Mouse (Mus musculus) spleen, adult 2 months (tissue): Measurements from ENCODE around the gene Tmem139. TPM values are rescaled to one million over a fixed set of nuclear protein-coding genes. Genes with fewer than 3 reads are reported as not detected.

Source experiments
- DNase-seq, 2 experiments: peaks; one replicate each; pipeline versions ENCODE4 v3.0.0 to v3.0.0-alpha.2; 2012 to 2021; ENCODE audit warnings: low spot score in 2 of 2, low read depth in 1 of 2
- H3K27ac ChIP-seq: fragments of 200-500 bp; 2 replicates; pipeline ENCODE4 v1.5.1; 2012; ENCODE audit warnings: low read length, inconsistent platforms; ENCODE audit not compliant: insufficient read depth
- H3K27me3 ChIP-seq: fragments of 200-500 bp; 2 replicates; pipeline ENCODE4 v1.6.1; 2012; ENCODE audit warnings: mild to moderate bottlenecking, moderate library complexity, low read length, inconsistent platforms; ENCODE audit not compliant: control insufficient read depth, insufficient read depth
- H3K36me3 ChIP-seq: fragments of 200-500 bp; 2 replicates; pipeline ENCODE4 v1.6.1; 2012; ENCODE audit warnings: mild to moderate bottlenecking, low read length, inconsistent platforms; ENCODE audit not compliant: control insufficient read depth, insufficient read depth
- H3K4me1 ChIP-seq: fragments of 200-500 bp; 2 replicates; pipeline ENCODE4 v1.6.1; 2011; ENCODE audit warnings: inconsistent platforms; ENCODE audit not compliant: control insufficient read depth, insufficient read depth, insufficient read length
- H3K4me3 ChIP-seq: fragments of 200-500 bp; 2 replicates; pipeline ENCODE4 v1.5.1; 2011; ENCODE audit warnings: mild to moderate bottlenecking, inconsistent platforms; ENCODE audit not compliant: insufficient read depth, insufficient read length; ENCODE audit errors: extremely low read depth
- CTCF ChIP-seq: fragments of 200-500 bp; IDR thresholded peaks from 2 replicates; pipeline ENCODE4 v1.5.1; 2011; ENCODE audit warnings: mild to moderate bottlenecking, inconsistent platforms; ENCODE audit not compliant: insufficient read depth, insufficient read length, insufficient replicate concordance; ENCODE audit errors: extremely low read depth
- POLR2A ChIP-seq: fragments of 200-500 bp; IDR thresholded peaks from 2 replicates; pipeline ENCODE4 v1.6.1; 2011; ENCODE audit warnings: low read depth, low read length, inconsistent platforms
- WGBS: fragments of 180-500 bp; shearing (Covaris S2); methylation state at CpG from one replicate; pipeline ENCODE4 v1.1.7; 2018; 5-methylcytosine and 5-hydroxymethylcytosine counted together
- polyA plus RNA-seq: library from polyadenylated mRNA; depleted of rRNA; stranded (reverse); fragments of >200 nt; gene quantifications from 2 replicates; pipeline ENCODE4 v1.2.3, GENCODE M21; 2012

Gene Tmem139
- polyA plus RNA-seq, 1 experiment = not detected

- Histone ChIP-seq H3K36me3 (no peaks in the 10 kb centered on the region), H3K4me1 (no peaks in the 10 kb centered on the region), H3K4me3 (no peak overlapping the region), H3K27ac (no peak overlapping the region), H3K27me3 (peaks cover 2% of the 10 kb centered on the region; the same call in 1 of the 2 replicates)
- 83% methylated on average over 6 of the region's 6 CpGs for WGBS
- no peak for DNase-seq
- TF ChIP-seq POLR2A (no peak), CTCF (no peak)
Observed at GRCm38 (mm10) chr6:42237276-42237805, 24.4 kb upstream of the Tmem139 start.

GRCm38 (mm10) chr6:42241311-42242045 lies 20.3 kb upstream of the Tmem139 start:
- Histone ChIP-seq H3K27me3 (peaks cover 2% of the 10 kb centered on the region; the same call in 1 of the 2 replicates), H3K4me3 (no peak overlapping the region), H3K36me3 (no peaks in the 10 kb centered on the region), H3K27ac (no peak overlapping the region), H3K4me1 (no peaks in the 10 kb centered on the region; the same call in 1 of the 2 replicates)
- WGBS = 85% methylated on average over 6 of the region's 6 CpGs
- no peak for DNase-seq
- TF ChIP-seq CTCF (no peak), POLR2A (no peak)

- DNase-seq = peak; percentile 77 to 81
- Histone ChIP-seq H3K27me3 (no peaks in the 10 kb centered on the region), H3K27ac (peak within 1 kb of the TSS; percentile 44; the same call in 1 of the 2 replicates)
Observed at GRCm38 (mm10) chr6:42245711-42246353, 15.9 kb upstream of the Tmem139 start, which contains the start of gene Gstk1. Gene Gstk1, plus strand, starts transcription at chr6:42245935.

DNA sequence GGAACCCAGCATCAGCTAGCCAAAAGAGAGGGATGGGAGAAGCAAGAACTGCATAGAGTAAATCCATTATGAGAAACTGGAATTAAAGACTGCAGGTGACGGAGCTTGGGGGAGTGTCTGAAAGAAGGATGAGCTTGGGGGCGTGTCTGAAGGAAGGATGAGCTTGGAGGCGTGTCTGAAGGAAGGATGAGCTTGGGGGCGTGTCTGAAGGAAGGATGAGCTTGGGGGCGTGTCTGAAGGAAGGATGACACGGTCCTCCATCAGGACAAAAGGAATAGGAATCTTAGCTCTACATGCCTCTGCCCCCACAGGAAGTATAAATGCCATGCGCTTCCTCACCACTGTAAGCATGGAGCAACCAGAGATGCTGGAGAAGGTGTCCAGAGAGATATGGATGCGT lies 14.6 kb upstream of the Tmem139 start:
- H3K27me3 ChIP-seq = no peaks in the 10 kb centered on the region
- no peaks in the 10 kb centered on the region; the same call in 1 of the 2 replicates for H3K4me1 ChIP-seq
- TF ChIP-seq POLR2A (no peak), CTCF (no peak)
- no peaks in the 10 kb centered on the region for H3K36me3 ChIP-seq
- H3K27ac ChIP-seq = no peak overlapping the region
- H3K4me3 ChIP-seq = no peak overlapping the region
- 76% methylated on average over 8 of the region's 8 CpGs for WGBS
- DNase-seq = no peak

More at GRCm38 (mm10) chr6:42245711-42246353, 15.9 kb upstream of the Tmem139 start, which contains the start of gene Gstk1:
- no peaks in the 10 kb centered on the region for H3K36me3 ChIP-seq
- TF ChIP-seq POLR2A (peak; percentile 8; the same call in 1 of the 2 replicates), CTCF (no peak)
- 3% methylated on average over 28 of the region's 28 CpGs for WGBS
- no peaks in the 10 kb centered on the region; the same call in 1 of the 2 replicates for H3K4me1 ChIP-seq
- H3K4me3 ChIP-seq = peak within 1 kb of the TSS; percentile 64

GRCm38 (mm10) chr6:42247981-42248380 lies 13.8 kb upstream of the Tmem139 start:
- no peaks in the 10 kb centered on the region for H3K36me3 ChIP-seq
- no peaks in the 10 kb centered on the region; the same call in 1 of the 2 replicates for H3K4me1 ChIP-seq
- DNase-seq = no peak
- H3K27ac ChIP-seq = no peak overlapping the region
- no peak for TF ChIP-seq POLR2A
- no peak overlapping the region for H3K4me3 ChIP-seq
- H3K27me3 ChIP-seq = no peaks in the 10 kb centered on the region
- 97% methylated on average over 1 of the region's 1 CpGs for WGBS

GRCm38 (mm10) chr6:42251791-42252190 lies 10.0 kb upstream of the Tmem139 start:
- DNase-seq = no peak
- Histone ChIP-seq H3K36me3 (no peaks in the 10 kb centered on the region), H3K27me3 (no peaks in the 10 kb centered on the region), H3K27ac (no peak overlapping the region), H3K4me3 (no peak overlapping the region), H3K4me1 (no peaks in the 10 kb centered on the region)
- TF ChIP-seq POLR2A = no peak
- TF ChIP-seq CTCF = no peak
- WGBS = 86% methylated on average over 4 of the region's 4 CpGs

DNA sequence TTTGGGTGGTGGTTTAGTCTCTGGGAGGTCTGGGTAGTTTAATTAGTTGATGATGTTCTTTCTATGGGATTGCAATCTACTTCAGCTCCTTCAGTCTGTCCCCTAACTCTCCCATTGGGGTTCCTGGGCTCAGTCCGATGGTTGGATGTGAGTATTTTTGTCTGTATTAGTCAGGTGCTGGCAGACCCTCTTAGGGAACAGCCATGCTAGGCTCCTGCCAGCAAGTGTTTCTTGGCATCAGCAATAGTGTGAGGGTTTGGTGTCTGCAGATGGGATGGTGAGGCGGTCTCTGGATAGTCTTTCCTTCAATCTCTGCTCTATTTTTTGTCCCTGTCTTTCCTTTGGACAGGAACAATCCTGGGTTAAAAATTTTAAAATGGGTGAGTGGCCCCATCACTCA lies 8.7 kb upstream of the Tmem139 start:
- no peaks in the 10 kb centered on the region for H3K27me3 ChIP-seq
- no peak overlapping the region for H3K27ac ChIP-seq
- WGBS = 86% methylated on average over 2 of the region's 2 CpGs
- TF ChIP-seq CTCF (no peak), POLR2A (no peak)
- no peak for DNase-seq
- H3K4me3 ChIP-seq = no peak overlapping the region
- no peaks in the 10 kb centered on the region for H3K36me3 ChIP-seq
- H3K4me1 ChIP-seq = no peaks in the 10 kb centered on the region
